Mouse (Mus musculus) brain, embryonic 18.5 days (tissue): ENCODE measurements around the gene Acad10.

Source experiments
- DNase-seq: peaks from one replicate; pipeline ENCODE4 v3.0.0-alpha.2; 2012; ENCODE audit warnings: low read depth, low spot score

Gene Acad10

DNA sequence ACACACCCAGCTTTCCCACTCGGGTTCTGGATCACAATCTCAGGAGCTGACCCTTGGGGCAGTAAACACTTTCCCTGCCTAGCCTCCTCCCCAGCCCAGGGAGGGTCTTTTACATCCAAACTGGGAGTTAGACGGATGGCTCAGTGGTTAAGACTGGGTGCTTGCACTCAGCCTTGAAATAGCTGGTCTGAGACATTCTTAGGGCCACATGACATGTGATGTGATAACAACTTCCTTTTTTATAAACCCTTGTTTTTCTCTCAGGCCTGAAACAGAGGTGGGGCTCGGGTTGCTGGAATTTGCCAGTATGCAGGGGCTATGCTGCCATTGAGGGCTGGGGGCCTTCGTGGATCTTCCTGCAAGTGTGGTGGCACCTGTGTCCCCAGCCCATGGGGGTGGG, 63.0 kb downstream of the Acad10 start:
- no peak for DNase-seq

DNA sequence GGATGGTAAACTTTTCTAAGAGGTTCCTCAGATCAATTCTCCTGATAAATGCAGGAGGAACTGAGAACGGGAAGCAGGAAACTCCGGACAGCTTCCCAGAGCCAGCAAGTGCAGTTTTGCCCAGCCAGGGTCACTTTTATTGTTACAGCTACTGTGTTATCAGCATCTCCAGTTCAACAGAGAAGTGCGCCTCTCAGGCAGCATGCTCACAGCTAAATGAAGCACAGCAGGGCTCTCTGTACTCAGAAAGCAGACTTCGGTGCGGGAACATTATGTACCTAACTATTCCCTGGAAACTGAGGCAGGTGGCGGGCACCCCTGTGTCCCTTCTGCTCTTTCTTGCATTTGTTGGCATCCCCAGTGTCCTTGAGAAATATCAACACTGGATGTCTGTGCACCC, 64.1 kb downstream of the Acad10 start:
- no peak for DNase-seq

- DNase-seq = no peak
These were observed 64.6 kb downstream of the Acad10 start for GRCm38 (mm10) chr5:121595758-121596157.

DNA sequence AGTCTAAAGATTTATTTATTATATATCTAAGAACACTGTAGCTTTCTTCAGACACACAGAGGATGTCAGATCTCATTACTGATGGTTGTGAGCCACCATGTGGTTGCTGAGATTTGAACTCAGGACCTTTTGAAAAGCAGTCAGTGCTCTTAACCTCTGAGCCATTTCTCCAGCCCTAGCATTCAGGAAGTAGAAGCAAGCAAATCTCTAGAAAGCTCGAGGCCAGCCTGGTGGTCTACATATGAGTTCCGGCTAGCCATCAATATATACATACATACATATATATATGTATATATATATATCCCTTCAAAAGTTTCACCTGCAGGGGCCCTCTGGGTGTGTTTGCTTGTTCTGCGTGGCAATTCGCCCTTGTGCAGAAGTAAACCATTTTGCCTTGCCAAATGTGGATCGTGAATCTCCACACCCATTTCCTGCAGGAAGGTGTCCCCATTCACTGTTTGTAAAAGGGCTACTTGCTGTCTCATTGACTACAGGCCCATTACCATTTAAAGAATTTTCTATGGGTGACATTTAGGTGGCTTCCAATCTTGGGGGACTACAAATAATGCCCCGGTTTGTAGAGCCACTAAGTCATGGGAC, 65.5 kb downstream of the Acad10 start:
- no peak for DNase-seq

- DNase-seq = peak; percentile 61
These were observed 66.6 kb downstream of the Acad10 start, which contains the start of gene Aldh2 for GRCm38 (mm10) chr5:121593451-121594401. Gene Aldh2, minus strand, starts transcription at chr5:121593824.

GRCm38 (mm10) chr5:121592816-121593407, 67.4 kb downstream of the Acad10 start:
- no peak for DNase-seq

GRCm38 (mm10) chr5:121592064-121592815, 68.1 kb downstream of the Acad10 start:
- no peak for DNase-seq

- no peak for DNase-seq
These were observed 68.8 kb downstream of the Acad10 start for GRCm38 (mm10) chr5:121591417-121592063.

- no peak for DNase-seq
These were observed 70.4 kb downstream of the Acad10 start for GRCm38 (mm10) chr5:121589928-121590327.

- no peak for DNase-seq
These were observed 73.8 kb downstream of the Acad10 start for GRCm38 (mm10) chr5:121586400-121587039.

DNA sequence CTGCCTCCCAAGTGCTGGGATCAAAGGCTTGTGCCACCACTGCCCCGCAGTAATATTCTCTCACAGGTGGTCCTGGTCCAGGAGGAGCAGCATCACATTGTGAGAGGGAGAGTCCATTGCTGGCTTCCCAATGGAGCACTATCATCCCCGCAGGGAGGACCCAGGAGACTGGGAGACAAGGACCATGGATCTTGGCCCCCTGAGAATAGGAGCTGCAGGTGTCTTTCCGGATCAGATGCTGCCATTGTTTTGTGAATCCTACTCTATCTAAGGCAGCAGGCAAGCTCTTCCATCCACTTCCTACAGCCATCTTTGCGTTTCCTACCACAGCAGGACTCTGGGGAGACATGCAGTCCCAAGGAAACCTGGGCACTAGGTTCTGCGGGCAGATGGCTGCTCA, 74.6 kb downstream of the Acad10 start:
- DNase-seq = no peak

GRCm38 (mm10) chr5:121585005-121585404, 75.3 kb downstream of the Acad10 start:
- no peak for DNase-seq

DNA sequence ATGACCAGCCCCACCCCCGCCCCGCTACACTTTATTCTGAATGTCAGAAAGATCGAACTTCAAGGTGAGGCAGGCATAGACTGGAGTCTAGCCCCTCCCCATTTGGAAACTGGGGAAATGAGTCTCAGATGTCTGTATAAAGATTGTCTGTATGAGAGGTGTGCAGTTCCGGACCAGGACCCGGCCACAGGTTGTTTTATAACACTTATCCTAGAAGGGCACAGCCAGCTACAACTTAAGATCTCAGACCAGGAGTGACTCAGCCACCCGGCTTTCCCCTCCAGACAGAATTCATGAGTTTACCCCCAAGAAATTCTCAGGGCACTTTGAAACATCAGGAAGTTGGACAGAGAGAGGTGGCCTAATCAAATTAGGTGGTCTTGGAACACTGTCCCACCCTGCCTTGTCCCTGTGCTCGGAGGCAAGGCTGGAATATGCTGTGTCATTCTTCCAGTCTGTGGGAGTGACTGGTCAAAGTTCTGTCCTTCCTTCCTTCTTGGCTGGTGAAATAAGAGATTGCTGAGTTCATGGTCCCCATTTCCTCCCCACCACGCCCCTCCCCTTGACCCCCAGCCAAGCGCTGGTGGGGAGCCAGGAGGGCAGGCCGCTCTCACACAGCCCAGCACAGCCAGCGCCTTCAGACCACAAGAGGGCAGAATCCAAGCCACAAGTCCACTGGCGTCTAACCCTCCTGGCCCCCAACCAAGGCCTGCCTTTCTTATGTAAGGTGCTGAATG, 76.4 kb downstream of the Acad10 start:
- DNase-seq = peak; percentile 14

- DNase-seq = no peak
These were observed 78.4 kb downstream of the Acad10 start for GRCm38 (mm10) chr5:121581945-121582344.

DNA sequence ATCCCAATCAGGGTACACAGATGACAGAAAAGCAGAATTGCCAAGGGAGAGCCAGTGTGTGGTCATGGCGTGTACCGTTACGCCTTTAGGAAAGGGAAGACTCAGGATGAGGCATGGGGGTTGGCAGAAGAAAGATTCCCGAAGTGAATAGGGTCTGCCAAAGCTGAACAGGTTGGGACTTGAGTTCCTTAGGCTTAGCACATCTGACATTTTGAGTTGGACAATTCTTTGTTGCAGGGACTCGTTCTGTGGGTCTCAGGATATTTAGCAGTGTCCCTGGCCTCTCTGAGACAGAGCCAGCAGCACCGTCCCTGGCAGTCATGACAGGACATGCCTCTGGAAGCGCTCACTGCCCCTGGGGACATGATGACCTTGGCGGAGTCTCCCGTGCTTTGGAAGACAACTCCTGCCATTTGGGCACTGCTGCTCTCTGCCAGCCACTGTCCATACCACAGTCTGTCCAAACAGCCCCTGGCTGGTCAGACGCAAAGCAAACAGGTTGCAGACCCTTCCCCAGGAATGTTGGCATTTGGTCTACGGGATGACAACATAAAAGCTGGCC, 83.3 kb downstream of the Acad10 start:
- DNase-seq = no peak

DNA sequence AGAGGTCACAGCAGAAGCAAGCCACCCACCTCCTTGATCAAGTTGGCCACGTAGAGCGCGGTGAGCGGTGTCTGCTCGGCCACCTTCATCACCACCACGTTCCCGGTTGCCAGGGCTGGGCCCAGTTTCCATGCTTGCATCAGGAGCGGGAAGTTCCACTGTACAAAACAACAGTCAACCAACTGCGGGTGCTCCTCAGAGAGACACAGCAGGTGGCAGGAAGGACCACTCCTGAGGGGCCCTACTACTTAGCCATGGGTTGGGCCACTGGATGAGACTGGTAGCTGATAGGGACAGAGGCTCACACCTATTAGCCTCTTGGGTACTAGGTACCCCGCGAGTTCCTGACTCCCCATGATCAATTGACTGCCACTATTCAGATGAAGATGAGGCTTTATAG, 84.4 kb downstream of the Acad10 start:
- no peak for DNase-seq

- no peak for DNase-seq
These were observed 86.2 kb downstream of the Acad10 start for GRCm38 (mm10) chr5:121574145-121574544.
